Mouse (Mus musculus) left cerebral cortex, postnatal 4 days (tissue): ENCODE measurements around the gene Gm20721. TPM values are rescaled to one million over a fixed set of nuclear protein-coding genes. Genes with fewer than 3 reads are reported as not detected.
A peak's percentile ranks its signal among the peaks of the same experiment; 100 is the strongest.

Experiments
- DNase-seq: peaks from one replicate; pipeline ENCODE4 v3.0.0-alpha.2; 2022
- intact Hi-C: fragments of 180-260 bp; cut with DNase I; formaldehyde crosslinking; loops from one replicate; pipeline ENCODE4 v1.15.1; 2025
- total RNA-seq, 2 experiments: library from RNA; stranded (reverse); gene quantifications; 2 replicates each; pipeline ENCODE4 v1.2.3; 2021

The Gm20721 gene
- total RNA-seq, 2 experiments from 2014 or later, result 2.0 to 2.2 TPM

GRCm38 (mm10) chr2:174299771-174300160, 46.7 kb downstream of the Gm20721 start:
- no peak for DNase-seq
- intact Hi-C loops, result loop anchor here (10.0 kb wide), 1 partner anchor 565 kb away; the partner anchor contains the start of gene Vapb

- no peak for DNase-seq
- intact Hi-C loops, result loop anchor here (10.0 kb wide), 1 partner anchor 564 kb away; the partner anchor contains the start of gene Vapb
Measured at GRCm38 (mm10) chr2:174299091-174299770, 47.3 kb downstream of the Gm20721 start.

GRCm38 (mm10) chr2:174298471-174298870, 48.0 kb downstream of the Gm20721 start:
- intact Hi-C loops, result loop anchor here (10.0 kb wide), 1 partner anchor 564 kb away; the partner anchor contains the start of gene Vapb

GRCm38 (mm10) chr2:174297851-174298250, 48.7 kb downstream of the Gm20721 start:
- no peak for DNase-seq
- intact Hi-C loops, result loop anchor here (10.0 kb wide), 1 partner anchor 563 kb away; the partner anchor contains the start of gene Vapb

More at GRCm38 (mm10) chr2:174298471-174298870, 48.0 kb downstream of the Gm20721 start:
- DNase-seq, result no peak

- intact Hi-C loops, result loop anchor here (10.0 kb wide), 1 partner anchor 562 kb away; the partner anchor contains the start of gene Vapb
- DNase-seq, result no peak
Measured at GRCm38 (mm10) chr2:174297086-174297571, 49.4 kb downstream of the Gm20721 start.

- DNase-seq, result no peak
- intact Hi-C loops, result loop anchor here (10.0 kb wide), 1 partner anchor 561 kb away; the partner anchor contains the start of gene Vapb
Measured at GRCm38 (mm10) chr2:174295900-174296465, 50.5 kb downstream of the Gm20721 start.

GRCm38 (mm10) chr2:174295175-174295899, 51.2 kb downstream of the Gm20721 start:
- intact Hi-C loops, result loop anchor here (10.0 kb wide), 1 partner anchor 561 kb away; the partner anchor contains the start of gene Vapb
- DNase-seq, result peak; percentile 97

GRCm38 (mm10) chr2:174294457-174294856, 52.1 kb downstream of the Gm20721 start:
- DNase-seq, result no peak
- intact Hi-C loops, result loop anchor here (5.0 to 10.0 kb wide), 2 partner anchors 217 to 560 kb away; partner anchors contain the start of genes Stx16 and Vapb

GRCm38 (mm10) chr2:174291662-174292030, 54.9 kb downstream of the Gm20721 start:
- intact Hi-C loops, result loop anchor here (5.0 to 10.0 kb wide), 2 partner anchors 214 to 557 kb away; partner anchors contain the start of genes Stx16 and Vapb
- DNase-seq, result no peak

- intact Hi-C loops, result loop anchor here (5.0 to 10.0 kb wide), 2 partner anchors 214 to 556 kb away; partner anchors contain the start of genes Stx16 and Vapb
- DNase-seq, result no peak
Measured at GRCm38 (mm10) chr2:174291029-174291661, 55.4 kb downstream of the Gm20721 start.

- intact Hi-C loops, result no loop called here
- no peak for DNase-seq
Measured at GRCm38 (mm10) chr2:174288673-174289430, 57.7 kb downstream of the Gm20721 start.

GRCm38 (mm10) chr2:174287921-174288320, 58.6 kb downstream of the Gm20721 start:
- DNase-seq, result no peak
- intact Hi-C loops, result no loop called here

GRCm38 (mm10) chr2:174285921-174286470, 60.5 kb downstream of the Gm20721 start:
- no peak for DNase-seq
- intact Hi-C loops, result no loop called here

- intact Hi-C loops, result loop anchor here (5.0 kb wide), 1 partner anchor 698 kb away; no protein-coding TSS in a partner anchor
- DNase-seq, result no peak
Measured at GRCm38 (mm10) chr2:174284807-174285457, 61.6 kb downstream of the Gm20721 start.

- DNase-seq, result peak; percentile 71
- intact Hi-C loops, result loop anchor here (5.0 kb wide), 1 partner anchor 697 kb away; no protein-coding TSS in a partner anchor
Measured at GRCm38 (mm10) chr2:174284011-174284410, 62.5 kb downstream of the Gm20721 start, which contains the start of gene Gnas. Gene Gnas, plus strand, starts transcription at chr2:174284320.

GRCm38 (mm10) chr2:174283341-174283740, 63.2 kb downstream of the Gm20721 start:
- intact Hi-C loops, result loop anchor here (5.0 kb wide), 1 partner anchor 696 kb away; no protein-coding TSS in a partner anchor
- no peak for DNase-seq
